Mouse (Mus musculus) bone marrow macrophage, adult 2 months (primary cell): Measurements from ENCODE around the gene Itgad.

Experiments used
- CTCF ChIP-seq: IDR thresholded peaks from 2 replicates; pipeline ENCODE4 v1.5.1; 2012; ENCODE audit warnings: low read depth, mild to moderate bottlenecking, low read length, moderate library complexity
- POLR2A ChIP-seq: IDR thresholded peaks from 2 replicates; pipeline ENCODE4 v1.6.1; 2012; ENCODE audit warnings: mild to moderate bottlenecking, low read depth, low read length, borderline replicate concordance

DNA sequence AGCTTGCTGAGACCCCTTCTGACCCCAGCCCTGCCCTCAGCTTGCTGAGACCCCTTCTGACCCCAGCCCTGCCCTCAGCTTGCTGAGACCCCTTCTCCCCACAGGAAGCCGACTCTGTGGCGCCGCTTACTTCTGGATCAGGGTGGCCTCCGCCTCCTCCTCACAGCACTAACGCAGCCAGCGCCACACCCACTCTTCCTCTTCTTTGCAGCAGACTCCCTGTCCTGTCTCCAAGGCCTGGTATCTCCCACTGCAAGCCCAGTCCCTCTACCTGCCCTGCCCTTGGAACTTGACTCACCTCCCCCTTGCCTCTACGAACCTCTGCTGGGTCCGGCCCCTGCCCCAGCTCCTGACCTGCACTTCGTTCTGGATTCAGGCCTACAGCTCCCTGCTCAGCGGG, 89.7 kb downstream of the Itgad start:
- TF ChIP-seq POLR2A: no peak
- TF ChIP-seq CTCF: no peak
